Mouse (Mus musculus): ENCODE measurements around the gene Mbd4.

- TF ChIP-seq CTCF (conservative IDR thresholded peaks at IDR 0.05; ENCODE audit: insufficient read depth, insufficient read length, low read depth, low read length) (no peak), POLR2A (IDR thresholded peaks at IDR 0.05; ENCODE audit: low read depth, low read length) (no peak)
These were observed 61.1 kb downstream of the Mbd4 start for GRCm38 (mm10) chr6:115791842-115792686.

All from kidney, adult 2 months (tissue).